In the genomic region with DNA sequence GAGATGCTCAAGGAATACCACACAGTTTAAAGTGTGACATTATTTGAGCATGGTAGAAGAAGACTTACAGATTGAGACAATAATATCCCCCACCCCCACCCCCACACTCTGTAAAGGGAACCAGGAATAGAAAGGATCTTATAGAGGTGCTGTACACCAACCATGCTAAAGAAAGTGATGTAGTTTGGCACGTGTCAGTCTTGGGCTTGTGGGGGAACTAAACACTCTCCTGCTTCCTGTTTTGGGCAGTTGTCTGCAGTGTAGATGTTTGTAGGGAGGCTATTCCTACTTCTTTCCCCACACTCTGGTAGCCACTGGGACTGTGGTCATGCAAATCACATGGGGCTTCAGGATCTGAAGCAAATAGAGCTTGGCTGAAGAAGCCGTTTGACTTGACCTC, we compare ENCODE assay signal across 31 mouse cellular contexts.
A peak's percentile ranks its signal among the peaks of the same experiment; 100 is the strongest.
DNase-seq lines count a peak whose midpoint lies in the region; ATAC-seq and TF ChIP-seq lines count a peak whose summit lies in the region.
"Had no signal": no experiment of that assay in that cellular context is flagged by ENCODE, and none has a peak within 500 bp of the region (broad histone marks: within the 10 kb centered on the region; RNA-seq: fewer than 3 reads in every experiment).

No protein-coding gene starts in this region.

- WGBS in heart, embryonic 15.5 days, result 45% methylated on average over 2 of the region's 2 CpGs
- 63% methylated on average over 2 of the region's 2 CpGs for WGBS in lung, postnatal 0 days
- WGBS in kidney, embryonic 16.5 days, result 71% methylated on average over 2 of the region's 2 CpGs

- H3K4me2 ChIP-seq in heart, embryonic 15.5 days, result no peak overlapping the region
- peak overlapping the region; percentile 6; the same call in 1 of the 2 replicates for H3K4me2 ChIP-seq in CH12.LX (ENCODE audit: insufficient read depth, low read depth, poor library complexity, severe bottlenecking)
- H3K4me2 ChIP-seq in lung, postnatal 0 days (replicated peaks; ENCODE audit: low read depth, low read length), result no peak overlapping the region
- no peak overlapping the region for H3K4me2 ChIP-seq in kidney, embryonic 16.5 days (replicated peaks; ENCODE audit: low read depth, low read length)
- H3K4me2 ChIP-seq: embryonic facial prominence, embryonic 15.5 days; forebrain, embryonic 12.5 days; hindbrain, embryonic 15.5 days; kidney, embryonic 15.5 days; limb, embryonic 15.5 days; midbrain, embryonic 13.5 days had no signal

- no peak; the same call in 1 of the 2 replicates for TF ChIP-seq EP300 in CH12.LX (IDR thresholded peaks at IDR 0.05; ENCODE audit: low read length)
- no peak for TF ChIP-seq EP300 in lung, postnatal 0 days (IDR thresholded peaks at IDR 0.05)

- peaks cover 10% of the 10 kb centered on the region for H3K4me1 ChIP-seq in heart, embryonic 15.5 days (replicated peaks)
- H3K4me1 ChIP-seq in CH12.LX (ENCODE audit: control insufficient read depth in 1 of 2, insufficient read depth in 2 of 2), result peaks cover 11 to 18% of the 10 kb centered on the region in 2 experiments
- no peaks in the 10 kb centered on the region for H3K4me1 ChIP-seq in lung, postnatal 0 days (ENCODE audit: insufficient read depth, low read depth, low read length)
- H3K4me1 ChIP-seq in kidney, embryonic 16.5 days (ENCODE audit: insufficient read depth, low read length), result no peaks in the 10 kb centered on the region
- H3K4me1 ChIP-seq: embryonic facial prominence, embryonic 10.5 days; embryonic facial prominence, embryonic 15.5 days; forebrain, embryonic 12.5 days; heart, embryonic 10.5 days; hindbrain, embryonic 10.5 days; hindbrain, embryonic 15.5 days; kidney, embryonic 15.5 days; limb, embryonic 10.5 days; limb, embryonic 15.5 days; midbrain, embryonic 13.5 days had no signal

- ATAC-seq in heart, embryonic 15.5 days (replicated peaks; ENCODE audit: insufficient number of reproducible peaks, insufficient read depth, low FRiP score, low read depth), result peak; percentile 43; the same call in 1 of the 2 replicates
- peak; percentile 93 for ATAC-seq in granulocyte monocyte progenitor cell, adult 5-6 weeks (replicated peaks; ENCODE audit: poor library complexity, severe bottlenecking)
- ATAC-seq in neutrophil, adult 5-6 weeks (ENCODE audit: extremely low read depth, insufficient number of reproducible peaks, low FRiP score, poor library complexity, severe bottlenecking), result peak; percentile 59
- no peak for ATAC-seq in lung, postnatal 0 days
- no peak for ATAC-seq in kidney, embryonic 16.5 days (ENCODE audit: low FRiP score, low TSS enrichment)
- ATAC-seq: activated CD4-positive, CD25-positive, alpha-beta regulatory T cell, adult 4 months; forebrain, postnatal 0 days; midbrain, embryonic 13.5 days had no signal

- no peaks in the 10 kb centered on the region for H3K79me2 ChIP-seq in CH12.LX (replicated peaks; ENCODE audit: control insufficient read depth, extremely low read depth, insufficient read depth, poor library complexity, severe bottlenecking)

- no peaks in the 10 kb centered on the region for H3K9me3 ChIP-seq in heart, embryonic 15.5 days (replicated peaks)
- H3K9me3 ChIP-seq in CH12.LX (replicated peaks; ENCODE audit: low read length), result no peaks in the 10 kb centered on the region
- no peaks in the 10 kb centered on the region for H3K9me3 ChIP-seq in lung, postnatal 0 days (ENCODE audit: low read length)
- no peaks in the 10 kb centered on the region for H3K9me3 ChIP-seq in kidney, embryonic 16.5 days (ENCODE audit: low read length)
- H3K9me3 ChIP-seq: embryonic facial prominence, embryonic 10.5 days; embryonic facial prominence, embryonic 15.5 days; forebrain, embryonic 12.5 days; heart, embryonic 10.5 days; hindbrain, embryonic 10.5 days; hindbrain, embryonic 15.5 days; kidney, embryonic 15.5 days; limb, embryonic 10.5 days; limb, embryonic 15.5 days; midbrain, embryonic 13.5 days had no signal

- no peak for DNase-seq in heart, adult 8-10 months (ENCODE audit: low spot score)
- DNase-seq in CH12.LX (ENCODE audit: extremely low read depth), result peak; percentile 30
- no peak for DNase-seq in lung, postnatal 0 days (ENCODE audit: low spot score)
- DNase-seq: adrenal gland, adult 2 months; cerebellum, adult 11 months; cerebellum, adult 9-10 months; kidney, adult 11 months; kidney, postnatal 36 days; layer of hippocampus, postnatal 36 days; lung, postnatal 36 days; retina, postnatal 1 day; right cerebral cortex, postnatal 14 days; thymus, postnatal 14 days had no signal

- no peak for TF ChIP-seq CTCF in CH12.LX (conservative IDR thresholded peaks at IDR 0.05 in 1 of 2, IDR thresholded peaks at IDR 0.05 in 1 of 2; ENCODE audit: low read depth in 2 of 2, low read length in 2 of 2)
- no peak for TF ChIP-seq CTCF in lung, postnatal 0 days (IDR thresholded peaks at IDR 0.05)

- in situ Hi-C loops in CH12.LX (cut with MboI; ENCODE audit: low pct_ligation_motif_present, low pct_unique_long_range_greater_than_20kb, low sequenced_read_pairs), result no loop called here

- H3K27me3 ChIP-seq in heart, embryonic 15.5 days, result no peaks in the 10 kb centered on the region
- H3K27me3 ChIP-seq in CH12.LX (replicated peaks), result no peaks in the 10 kb centered on the region
- no peaks in the 10 kb centered on the region for H3K27me3 ChIP-seq in lung, postnatal 0 days (replicated peaks; ENCODE audit: insufficient read depth, low read length)
- H3K27me3 ChIP-seq in kidney, embryonic 16.5 days (ENCODE audit: insufficient read depth, low read length), result no peaks in the 10 kb centered on the region
- H3K27me3 ChIP-seq: embryonic facial prominence, embryonic 15.5 days; forebrain, embryonic 12.5 days; hindbrain, embryonic 15.5 days; kidney, embryonic 15.5 days; limb, embryonic 15.5 days; midbrain, embryonic 13.5 days had no signal

- H3K9ac ChIP-seq in heart, embryonic 15.5 days, result no peak overlapping the region
- no peak overlapping the region for H3K9ac ChIP-seq in CH12.LX (ENCODE audit: insufficient read depth, low read depth)
- no peak overlapping the region for H3K9ac ChIP-seq in lung, postnatal 0 days (replicated peaks; ENCODE audit: low read depth)
- H3K9ac ChIP-seq in kidney, embryonic 16.5 days (replicated peaks; ENCODE audit: low read length), result no peak overlapping the region
- H3K9ac ChIP-seq: embryonic facial prominence, embryonic 15.5 days; forebrain, embryonic 12.5 days; forebrain, postnatal 0 days; hindbrain, embryonic 15.5 days; kidney, embryonic 15.5 days; limb, embryonic 15.5 days; liver, embryonic 14.5 days; lung, embryonic 14.5 days; midbrain, embryonic 13.5 days had no signal

- dilution Hi-C loops in CH12.LX (cut with MboI; ENCODE audit: extremely low pct_ligation_motif_present, extremely low pct_unique_long_range_greater_than_20kb, low sequenced_read_pairs), result no loop called here

- TF ChIP-seq POLR2A in CH12.LX (IDR thresholded peaks at IDR 0.05; ENCODE audit: low read depth, low read length), result no peak

- H3K27ac ChIP-seq in heart, embryonic 15.5 days, result peak overlapping the region; percentile 61
- no peak overlapping the region for H3K27ac ChIP-seq in CH12.LX (ENCODE audit: insufficient read depth, low read depth)
- no peak overlapping the region for H3K27ac ChIP-seq in lung, postnatal 0 days (ENCODE audit: low read length)
- H3K27ac ChIP-seq in kidney, embryonic 16.5 days (ENCODE audit: low read length), result no peak overlapping the region
- H3K27ac ChIP-seq: embryonic facial prominence, embryonic 10.5 days; embryonic facial prominence, embryonic 15.5 days; forebrain, embryonic 12.5 days; heart, embryonic 10.5 days; hindbrain, embryonic 10.5 days; hindbrain, embryonic 15.5 days; kidney, embryonic 15.5 days; limb, embryonic 10.5 days; limb, embryonic 15.5 days; liver, embryonic 14.5 days; midbrain, embryonic 13.5 days had no signal

- H3K4me3 ChIP-seq in heart, embryonic 15.5 days, result no peak overlapping the region
- no peak overlapping the region for H3K4me3 ChIP-seq in CH12.LX (replicated peaks in 1 of 3; ENCODE audit: low read depth in 2 of 3, low read length in 2 of 3, poor library complexity in 1 of 3)
- H3K4me3 ChIP-seq in lung, postnatal 0 days (ENCODE audit: low read depth, low read length), result no peak overlapping the region
- H3K4me3 ChIP-seq in kidney, embryonic 16.5 days (ENCODE audit: low read length), result no peak overlapping the region
- H3K4me3 ChIP-seq: embryonic facial prominence, embryonic 10.5 days; embryonic facial prominence, embryonic 15.5 days; forebrain, embryonic 12.5 days; heart, embryonic 10.5 days; hindbrain, embryonic 10.5 days; hindbrain, embryonic 15.5 days; kidney, embryonic 15.5 days; limb, embryonic 10.5 days; limb, embryonic 15.5 days; midbrain, embryonic 13.5 days had no signal

- no peak for TF ChIP-seq RAD21 in CH12.LX (IDR thresholded peaks at IDR 0.05; ENCODE audit: low read depth, low read length)

- no peaks in the 10 kb centered on the region for H3K36me3 ChIP-seq in heart, embryonic 15.5 days
- no peaks in the 10 kb centered on the region for H3K36me3 ChIP-seq in CH12.LX (replicated peaks in 1 of 2; ENCODE audit: control insufficient read depth in 1 of 2, insufficient read depth in 1 of 2, low read length in 1 of 2)
- no peaks in the 10 kb centered on the region for H3K36me3 ChIP-seq in lung, postnatal 0 days (ENCODE audit: insufficient read depth, low read length)
- H3K36me3 ChIP-seq in kidney, embryonic 16.5 days (ENCODE audit: insufficient read depth, low read length), result no peaks in the 10 kb centered on the region
- H3K36me3 ChIP-seq: embryonic facial prominence, embryonic 10.5 days; embryonic facial prominence, embryonic 15.5 days; forebrain, embryonic 12.5 days; heart, embryonic 10.5 days; hindbrain, embryonic 10.5 days; hindbrain, embryonic 15.5 days; kidney, embryonic 15.5 days; limb, embryonic 10.5 days; limb, embryonic 15.5 days; midbrain, embryonic 13.5 days had no signal

TF ChIP-seq in CH12.LX, 34 proteins besides CTCF, POLR2A, EP300 and RAD21:
- TF ChIP-seq TBP (conservative IDR thresholded peaks at IDR 0.05; ENCODE audit: low read depth, low read length) (no peak), BHLHE40 (IDR thresholded peaks at IDR 0.05; ENCODE audit: low read depth, low read length) (peak; percentile 81), PAX5 (IDR thresholded peaks at IDR 0.05; ENCODE audit: low read length) (no peak), E2F4 (IDR thresholded peaks at IDR 0.05; ENCODE audit: insufficient replicate concordance, low read depth, low read length) (no peak), JUN (IDR thresholded peaks at IDR 0.05; ENCODE audit: insufficient read depth, low read depth, low read length) (no peak), ELF1 (IDR thresholded peaks at IDR 0.05; ENCODE audit: low read depth, low read length) (no peak)

Comparison
In these comparisons a context has a peak if more than half of its experiments do, and no peak if none do; other contexts are left out.
1. ATAC-seq: peak in heart, embryonic 15.5 days (single experiment), granulocyte monocyte progenitor cell, adult 5-6 weeks (single experiment) and neutrophil, adult 5-6 weeks (single experiment); none in lung, postnatal 0 days (single experiment) and kidney, embryonic 16.5 days (single experiment).